Mouse (Mus musculus) monocyte, adult 5-6 weeks (primary cell): ENCODE data around the gene Amn1. TPM values are rescaled to one million over a fixed set of nuclear protein-coding genes. Genes with fewer than 3 reads are reported as not detected.
"Not testable (repeated sequence)": the region's sequence is repeated elsewhere in the genome, so short reads cannot be mapped to it uniquely, and the experiment has no call there.

Experiments used
- ATAC-seq: fragments of 153-309, 156-312 bp; replicated peaks from 2 replicates; pipeline ENCODE4 v1.8.0; 2017; ENCODE audit warnings: mild to moderate bottlenecking; ENCODE audit not compliant: low TSS enrichment, insufficient number of reproducible peaks, severe bottlenecking, poor library complexity, low FRiP score
- total RNA-seq: library from RNA; stranded (forward); fragments of 200-1000, 200-491, 200-594 nt; gene quantifications from 3 replicates; pipeline ENCODE4 v1.2.3, GENCODE M21; 2017

Gene Amn1
- 21.7 to 34.0 TPM (median 25.1 TPM) in 3 replicates for total RNA-seq

DNA sequence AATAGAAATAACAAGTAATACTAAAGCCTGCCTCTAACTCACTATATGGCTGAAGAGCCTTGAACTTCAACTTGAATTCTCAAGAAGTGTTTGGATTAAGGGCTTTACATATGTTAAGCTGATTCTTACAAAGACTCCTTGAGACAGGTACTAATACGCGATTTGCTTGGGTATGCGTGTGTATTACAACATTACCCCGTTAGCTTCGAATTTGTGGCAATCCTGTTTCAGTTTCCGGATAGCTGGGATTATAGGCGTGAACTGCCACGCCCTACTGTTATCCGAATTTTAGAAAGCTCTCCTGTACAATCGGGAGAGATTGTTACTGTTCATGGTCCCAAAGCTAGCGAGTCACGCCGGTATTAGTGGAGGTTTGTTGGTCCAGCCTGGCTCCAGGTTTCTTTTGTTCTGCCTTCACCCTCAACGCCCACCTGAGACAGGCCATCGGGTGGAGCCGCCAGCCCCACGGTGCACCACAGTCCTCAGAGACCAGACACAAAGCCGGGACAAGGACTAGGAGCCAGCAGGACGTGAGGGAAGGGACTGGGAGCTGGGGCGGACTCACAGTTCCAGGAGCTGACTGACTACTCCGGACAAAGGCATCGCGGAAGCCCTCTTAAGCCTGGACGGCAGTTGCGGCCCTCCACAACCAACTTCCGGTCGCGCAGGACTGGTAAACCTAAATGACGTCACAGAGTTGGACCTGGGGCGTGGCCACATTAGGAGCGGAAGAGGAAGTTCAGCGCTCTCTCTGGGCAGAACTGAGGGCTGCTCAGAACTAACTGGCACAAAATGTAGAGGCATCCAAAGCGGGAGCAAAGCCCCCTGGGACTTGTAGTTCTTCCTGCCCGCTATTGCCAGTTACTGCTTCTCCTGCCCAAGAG lies at the start of gene Amn1:
Gene Amn1 (minus strand): TSS at position 672 of the 884 bp plus-strand sequence.
- ATAC-seq = peak; percentile 92

DNA sequence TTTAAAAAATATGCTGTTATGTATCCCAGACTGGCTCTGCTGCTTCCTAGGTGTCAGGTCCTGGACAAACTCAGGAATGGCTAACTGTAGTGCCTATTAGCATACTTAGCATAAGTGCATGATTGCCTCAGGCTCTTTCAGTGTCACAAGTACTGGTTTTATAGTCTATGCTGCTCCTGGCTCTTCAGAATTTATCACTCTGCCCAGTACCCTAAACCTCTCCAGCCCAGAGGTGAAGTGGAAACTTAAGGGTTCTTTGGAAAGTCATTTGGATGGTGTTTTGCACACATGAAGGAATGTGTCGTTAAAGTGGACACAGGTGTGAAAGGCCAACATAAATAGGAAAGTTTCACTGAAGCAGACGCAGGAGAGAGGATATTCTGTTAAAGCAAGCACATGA lies 48.3 kb upstream of the Amn1 start:
- ATAC-seq = no peak

DNA sequence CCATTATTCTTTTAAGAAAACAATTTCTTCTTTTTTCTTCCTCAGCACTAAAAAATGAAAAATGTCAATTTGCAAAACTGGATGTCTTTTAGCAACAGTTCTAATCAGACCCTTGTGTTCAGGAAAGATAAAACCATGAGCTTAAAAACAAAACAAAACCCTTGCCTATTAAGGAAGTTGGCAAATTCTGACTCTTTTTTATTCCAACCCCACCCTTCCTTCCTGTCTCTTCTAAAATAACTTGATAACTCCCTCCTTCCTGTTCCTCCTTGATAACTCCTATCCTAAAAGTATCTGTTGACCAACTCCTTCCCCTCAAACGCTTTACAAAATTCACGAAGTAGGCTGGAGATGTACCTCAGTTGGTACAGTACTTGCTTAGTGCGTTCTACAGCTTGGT lies 45.4 kb upstream of the Amn1 start:
- ATAC-seq = peak; percentile 22; the same call in 1 of the 2 replicates

DNA sequence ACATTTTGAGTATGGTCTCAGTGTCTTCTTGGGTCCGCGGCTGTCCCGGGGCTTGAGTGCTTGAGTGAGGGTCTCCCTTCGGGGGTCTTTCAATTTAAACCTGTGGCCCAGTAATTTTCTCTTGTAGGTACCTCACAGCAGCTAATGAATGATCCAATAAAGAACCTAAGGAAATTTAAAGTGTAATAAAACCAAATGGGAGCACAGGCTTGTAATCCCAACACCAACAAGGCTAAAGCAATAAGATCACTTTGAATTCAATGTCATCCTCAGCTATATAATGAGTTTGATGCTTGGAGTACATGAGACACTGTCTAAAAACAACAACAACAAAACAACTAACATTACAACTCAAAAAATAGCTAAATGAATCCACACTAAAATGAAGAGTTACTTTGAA lies 36.2 kb upstream of the Amn1 start:
- no peak for ATAC-seq

DNA sequence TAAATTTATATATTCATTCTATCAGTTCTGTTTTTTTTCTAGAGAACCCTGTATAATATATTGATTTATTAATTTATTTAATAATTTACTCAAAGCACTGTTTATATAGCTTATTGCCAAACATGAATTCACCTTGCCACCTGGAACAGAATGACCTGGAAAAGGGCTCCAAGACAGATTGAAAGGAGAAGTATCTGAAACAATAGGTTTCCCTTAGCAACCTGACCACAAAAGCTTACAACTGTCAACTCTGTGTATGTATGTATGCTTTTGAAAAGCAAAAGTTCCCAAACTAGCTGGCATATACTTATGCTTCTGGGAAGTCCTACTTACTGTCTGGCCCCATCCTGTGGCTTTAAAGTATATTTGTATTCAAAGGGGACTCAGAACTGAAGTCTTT lies 32.8 kb upstream of the Amn1 start:
- no peak for ATAC-seq

DNA sequence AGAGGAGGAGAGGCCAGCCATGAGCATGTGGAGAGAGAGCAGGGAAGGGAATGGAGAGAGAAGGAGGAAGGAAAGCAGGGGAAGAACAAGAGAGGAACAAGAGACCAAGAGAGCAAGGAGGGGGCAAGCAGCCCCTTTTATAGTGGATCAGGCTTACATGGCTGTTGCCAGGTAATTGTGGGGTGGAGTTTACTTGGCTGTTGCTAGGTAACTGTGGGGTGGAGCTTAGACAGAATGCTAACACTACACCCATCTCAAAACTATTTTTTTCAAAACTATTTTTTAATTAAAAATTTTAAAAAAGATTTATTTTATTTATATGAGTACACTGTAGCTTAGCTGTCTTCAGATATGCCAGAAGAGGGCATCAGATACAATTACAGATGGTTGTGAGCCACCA lies 10.1 kb upstream of the Amn1 start:
- no peak for ATAC-seq

DNA sequence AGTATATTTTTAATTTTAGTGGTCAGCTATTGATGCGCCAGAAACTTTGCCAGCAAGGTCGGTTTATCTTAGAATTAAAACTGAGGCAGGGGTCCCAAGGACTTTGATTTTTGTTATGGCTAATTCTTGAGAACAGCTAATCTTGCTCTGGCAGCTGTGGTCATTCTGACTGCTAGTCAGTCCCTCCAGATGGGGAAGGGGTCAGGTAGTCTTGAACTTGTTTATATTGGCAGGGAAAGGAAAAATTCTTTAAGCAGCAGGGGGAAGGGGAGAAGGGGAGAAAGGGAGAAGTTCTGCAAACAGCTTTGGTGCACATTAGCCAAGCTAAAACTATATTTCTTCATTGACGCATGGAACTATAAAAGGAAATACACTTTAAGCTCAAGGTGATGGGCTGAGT lies 8.6 kb upstream of the Amn1 start:
- ATAC-seq = no peak

DNA sequence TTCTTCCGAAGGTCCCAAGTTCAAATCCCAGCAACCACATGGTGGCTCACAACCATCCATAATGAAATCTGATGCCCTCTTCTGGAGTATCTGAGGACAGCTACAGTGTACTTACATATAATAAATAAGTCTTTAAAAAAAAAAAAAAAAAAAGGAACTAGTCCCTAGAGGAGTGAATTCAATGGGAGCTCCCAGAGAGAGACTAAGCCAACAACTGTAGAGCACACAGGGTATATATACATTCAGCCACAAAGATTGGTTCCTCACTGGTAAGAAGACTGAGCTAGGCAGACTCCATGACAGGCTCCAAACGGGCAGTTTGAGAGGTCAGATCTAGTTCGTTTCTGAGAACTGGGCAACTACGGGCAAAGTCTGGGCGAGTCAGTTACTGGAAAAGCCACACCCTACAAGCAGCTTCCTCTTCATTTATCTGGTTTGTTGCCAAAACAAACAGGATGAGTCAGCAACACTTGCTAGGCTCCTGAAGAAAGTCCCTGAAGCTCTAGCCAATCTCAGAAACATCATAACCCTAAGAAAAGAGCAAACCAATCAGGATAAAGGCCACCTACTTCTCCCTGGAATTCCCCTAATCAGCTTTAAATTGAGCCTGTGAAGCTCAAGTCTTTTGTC lies 4.9 kb upstream of the Amn1 start:
- peak; percentile 85 for ATAC-seq

DNA sequence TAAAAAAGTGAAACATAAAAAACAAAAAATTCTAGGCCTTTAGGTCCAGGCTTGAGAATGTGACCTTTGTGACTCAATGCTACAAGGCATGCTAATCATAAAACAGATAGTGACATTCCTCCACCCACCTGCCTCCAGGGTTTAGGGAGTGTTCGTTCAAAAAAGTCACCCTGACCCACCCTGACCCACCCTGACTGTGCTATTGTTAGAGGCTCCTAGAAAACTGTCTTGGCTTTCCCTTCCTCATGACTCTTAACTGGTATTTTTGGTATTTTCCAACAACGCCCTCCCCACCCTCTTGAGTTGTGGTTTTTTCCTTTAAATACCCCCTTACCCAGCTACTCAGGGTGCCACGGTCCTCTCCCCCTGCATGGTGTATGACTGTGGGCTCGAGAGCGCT lies 3.4 kb upstream of the Amn1 start:
- ATAC-seq = not testable (repeated sequence)

DNA sequence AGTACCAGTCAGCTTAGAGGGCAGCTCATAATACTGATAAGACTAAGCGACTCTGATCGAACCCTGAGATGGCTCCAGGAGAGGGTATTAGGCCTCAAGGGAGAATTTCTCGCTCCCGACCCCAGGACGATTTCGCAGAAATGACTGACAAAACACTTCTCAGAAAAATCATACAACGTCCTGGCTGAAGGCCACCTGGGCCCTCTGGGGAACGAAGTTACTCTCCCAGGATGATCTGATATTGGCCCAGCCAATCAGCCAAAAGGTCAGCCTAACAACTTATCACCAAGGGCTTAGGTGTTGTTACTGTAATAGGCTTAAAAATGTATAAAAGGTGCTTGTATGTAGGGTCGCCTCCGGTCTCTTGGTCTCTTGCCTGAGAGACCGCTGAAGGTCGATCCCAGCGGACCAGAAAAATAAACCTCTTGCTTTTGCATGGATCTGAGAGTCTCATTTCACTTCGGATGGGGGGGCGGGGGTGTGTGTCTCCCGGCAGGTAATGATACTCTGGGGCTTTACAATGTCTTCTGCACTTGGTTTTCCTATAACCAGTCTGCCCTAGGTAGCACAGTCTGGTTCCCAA lies 919 bp upstream of the Amn1 start:
- ATAC-seq = no peak

DNA sequence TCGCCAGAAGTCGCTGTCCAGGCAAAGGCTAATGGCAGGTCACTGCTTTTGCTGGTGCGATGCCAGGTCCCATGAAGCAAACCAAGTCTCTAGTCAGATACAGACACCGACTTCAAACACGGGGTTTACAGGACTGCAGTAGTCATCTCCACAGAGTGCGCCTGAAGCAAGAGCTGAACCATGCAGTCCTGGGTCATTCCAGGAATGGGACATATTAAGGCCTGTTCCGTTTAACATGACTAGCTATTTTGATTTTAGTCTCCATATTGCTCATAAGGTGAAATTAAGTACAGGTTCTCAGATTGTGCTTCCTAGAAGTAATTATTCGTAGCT lies 379 bp upstream of the Amn1 start:
- no peak for ATAC-seq

DNA sequence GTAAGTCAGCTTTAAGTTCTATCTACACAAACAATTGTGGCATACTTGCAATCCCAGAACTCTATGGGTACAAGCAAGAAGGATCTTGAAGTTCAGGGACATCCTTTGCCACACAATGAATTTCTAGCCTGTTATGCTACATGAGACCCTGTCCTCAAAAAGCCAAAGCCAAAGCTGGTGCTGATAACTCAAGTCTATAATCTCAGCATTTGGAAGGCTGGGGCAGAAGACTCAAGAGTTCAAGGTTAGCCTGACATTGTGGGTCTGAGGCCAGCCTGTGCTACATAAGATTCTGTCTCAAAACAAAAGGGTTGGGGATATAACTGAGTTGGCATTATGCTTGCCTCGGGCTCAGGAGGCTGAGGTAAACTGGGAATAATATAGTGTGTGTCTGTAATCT lies 1.1 kb downstream of the Amn1 start:
- ATAC-seq = no peak

DNA sequence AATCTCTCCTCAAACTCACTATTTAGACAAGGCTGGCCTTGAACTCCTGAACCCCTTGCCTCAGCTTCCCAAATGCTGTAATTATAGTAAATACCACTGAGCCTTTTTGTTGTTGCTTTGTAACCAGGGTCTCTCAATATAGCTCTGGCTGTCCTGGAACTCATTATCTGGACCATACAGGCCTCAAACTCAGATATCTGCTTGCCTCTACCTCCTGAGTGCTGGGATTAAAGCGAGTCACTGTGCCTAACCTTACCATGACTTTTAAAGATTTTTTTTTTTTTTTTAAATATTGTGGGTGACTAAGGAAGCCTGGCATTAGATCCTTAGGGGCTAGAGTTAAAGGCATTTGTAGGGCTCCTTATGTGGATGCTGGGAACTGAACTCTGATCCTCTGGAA lies 4.5 kb downstream of the Amn1 start:
- ATAC-seq = no peak

DNA sequence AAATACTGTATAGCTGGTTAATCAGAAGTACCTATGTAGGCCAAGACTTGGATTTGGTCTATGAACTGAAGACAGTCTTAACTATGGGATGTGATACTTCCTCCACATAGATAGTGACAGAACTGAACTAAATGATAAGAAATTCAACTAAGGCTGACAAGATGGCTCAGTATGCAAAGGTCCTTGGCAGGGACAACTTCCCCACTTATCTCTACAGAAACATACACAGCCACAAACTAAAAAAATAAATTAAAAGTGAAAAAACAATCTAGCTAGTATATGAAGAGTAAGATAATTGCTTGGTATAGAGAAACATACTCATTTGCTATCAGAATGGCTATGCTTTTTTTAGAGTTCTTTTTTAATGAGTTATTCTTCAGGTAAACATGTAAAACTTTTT lies 9.4 kb downstream of the Amn1 start:
- no peak for ATAC-seq

DNA sequence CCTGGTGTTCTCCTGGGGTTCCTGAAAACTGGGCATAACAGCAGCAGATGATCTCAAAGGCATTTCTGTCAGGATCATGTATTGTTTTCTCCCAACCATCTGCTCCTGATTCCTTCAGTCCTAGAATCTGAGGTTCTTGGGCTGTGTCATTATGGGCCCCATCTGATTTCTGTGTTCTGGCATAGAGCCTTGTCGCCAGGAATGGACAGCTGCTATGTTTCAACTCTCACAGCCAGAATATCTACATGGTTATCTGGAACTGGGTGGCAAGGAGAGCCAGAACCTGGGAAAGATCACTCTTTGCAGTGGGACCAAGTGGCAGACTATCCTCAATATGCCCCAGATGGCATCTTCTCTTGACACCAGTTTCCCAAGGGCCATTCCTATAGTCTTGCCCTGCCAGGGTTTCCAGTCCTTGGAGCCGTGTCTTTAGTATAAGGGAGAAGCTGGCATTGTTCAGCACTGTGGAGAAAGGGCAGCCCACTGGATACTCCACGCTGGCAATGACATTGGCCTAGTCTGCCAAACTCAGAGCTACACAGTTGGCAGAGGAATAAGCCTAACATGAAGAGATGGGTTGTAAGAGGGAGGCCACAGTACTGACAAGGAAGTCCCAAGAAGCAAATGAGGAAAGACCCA lies 13.5 kb downstream of the Amn1 start:
- no peak for ATAC-seq

DNA sequence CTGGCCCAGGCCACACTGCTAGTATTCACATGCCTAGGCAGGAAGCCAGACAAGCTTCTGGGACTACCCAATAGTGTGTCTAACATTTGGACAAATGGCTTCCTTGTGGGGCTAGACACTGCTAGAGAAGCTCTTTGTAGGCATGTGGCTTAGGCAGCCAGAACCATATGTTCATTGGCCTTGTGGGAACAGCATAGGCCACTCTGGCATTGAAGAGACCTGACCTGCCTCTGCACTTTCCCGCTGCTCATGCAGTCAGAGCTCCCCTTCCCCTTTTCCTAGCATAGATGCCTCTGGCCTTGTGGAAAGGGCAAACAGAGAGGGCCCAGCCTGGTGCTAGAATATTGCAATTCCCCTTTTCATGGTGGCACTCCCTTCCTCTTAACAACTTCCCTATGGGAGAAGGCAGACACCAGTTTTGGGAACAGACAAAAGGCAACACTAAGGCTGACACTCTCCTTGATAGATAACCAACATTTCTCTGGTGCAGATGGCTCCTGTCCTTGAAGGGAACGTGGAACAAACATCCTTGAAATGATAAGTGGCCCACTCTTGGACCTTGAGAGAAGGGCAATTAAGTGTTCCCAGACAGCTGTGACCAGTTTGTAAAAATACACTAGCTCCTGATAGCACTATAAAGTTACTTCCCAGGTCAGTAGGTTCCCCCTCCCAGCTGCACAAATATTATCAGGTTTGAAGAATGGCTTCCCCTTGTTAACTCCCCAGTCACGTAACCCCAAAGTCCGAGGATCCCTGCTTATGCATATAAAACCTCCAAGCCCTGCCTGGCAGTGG lies 14.5 kb downstream of the Amn1 start:
- ATAC-seq = 0 out of 2 replicates have a peak, but pooled peaks have one; percentile 53

DNA sequence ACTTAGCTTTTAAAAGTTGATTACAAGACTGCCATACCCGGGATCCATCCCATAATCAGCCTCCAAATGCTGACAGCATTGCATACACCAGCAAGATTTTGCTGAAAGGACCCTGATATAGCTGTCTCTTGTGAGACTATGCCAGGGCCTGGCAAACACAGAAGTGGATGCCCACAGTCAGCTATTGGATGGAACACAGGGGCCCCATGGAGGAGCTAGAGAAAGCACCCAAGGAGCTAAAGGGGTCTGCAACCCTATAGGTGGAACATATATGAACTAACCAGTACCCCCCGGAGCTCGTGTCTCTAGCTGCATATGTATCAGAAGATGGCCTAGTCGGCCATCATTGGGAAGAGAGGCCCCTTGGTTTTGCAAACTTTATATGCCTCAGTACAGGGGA lies 18.5 kb downstream of the Amn1 start:
- ATAC-seq = not testable (repeated sequence)

DNA sequence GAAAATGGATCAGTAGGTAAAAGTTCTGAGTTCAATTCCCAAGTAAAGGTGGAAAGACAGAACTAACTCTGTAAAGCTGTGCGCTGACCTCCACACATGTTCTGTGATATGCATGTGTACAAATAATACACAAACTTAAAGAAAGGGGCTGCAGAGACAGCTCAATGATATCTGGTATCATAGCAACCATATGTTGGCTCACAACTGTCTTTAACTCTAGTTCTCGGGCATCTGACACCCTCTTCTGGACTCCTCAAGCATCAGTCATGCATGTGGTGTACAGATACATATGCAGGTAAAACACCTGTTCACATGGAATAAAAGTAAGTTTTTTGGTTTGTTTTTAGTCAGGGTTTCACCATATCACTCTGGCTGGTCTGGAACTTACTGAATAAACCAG lies 20.1 kb downstream of the Amn1 start:
- ATAC-seq = no peak

DNA sequence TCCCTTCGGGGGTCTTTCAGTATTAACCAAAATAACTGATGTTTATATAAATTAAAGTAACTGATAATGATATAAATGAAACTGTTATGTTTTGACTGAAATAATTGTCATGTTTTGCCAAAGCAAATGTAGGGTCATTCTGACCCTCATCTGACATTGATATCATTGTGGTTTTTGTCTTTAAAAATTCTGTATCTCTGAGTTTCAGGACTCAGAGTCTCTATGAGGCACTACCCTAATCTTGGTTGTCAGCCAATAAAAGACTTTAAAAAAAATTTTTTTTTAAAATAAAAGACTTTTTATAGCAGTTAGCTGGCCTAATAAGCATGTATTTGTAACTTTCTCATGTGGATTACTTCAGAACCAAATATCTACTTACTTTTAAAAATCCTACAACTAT lies 20.8 kb downstream of the Amn1 start:
- no peak for ATAC-seq
